ENCODE assay signal across 8 mouse cellular contexts in genomic region chr2:33878437-33878836, GRCm38 (mm10). TPM values are rescaled to one million over a fixed set of nuclear protein-coding genes. Genes with fewer than 3 reads are reported as not detected.
A peak's percentile ranks its signal among the peaks of the same experiment; 100 is the strongest.
DNase-seq lines count a peak whose midpoint lies in the region; ATAC-seq lines count a peak whose summit lies in the region.

No protein-coding gene starts in this region.

- 41% methylated on average over 11 of the region's 11 CpGs for WGBS in heart, embryonic 16.5 days
- 15% methylated on average over 11 of the region's 11 CpGs for WGBS in hindbrain, embryonic 13.5 days
- WGBS in neural tube, embryonic 12.5 days = 15% methylated on average over 11 of the region's 11 CpGs

- H3K4me3 ChIP-seq in heart, embryonic 16.5 days (ENCODE audit: low read length) = no peak overlapping the region
- no peak overlapping the region for H3K4me3 ChIP-seq in hindbrain, embryonic 13.5 days
- H3K4me3 ChIP-seq in neural tube, embryonic 12.5 days = no peak overlapping the region

- H3K36me3 ChIP-seq in heart, embryonic 16.5 days (ENCODE audit: control insufficient read depth, insufficient read depth) = no peaks in the 10 kb centered on the region; the same call in 1 of the 2 replicates
- H3K36me3 ChIP-seq in hindbrain, embryonic 13.5 days = peaks cover 9% of the 10 kb centered on the region
- H3K36me3 ChIP-seq in neural tube, embryonic 12.5 days = peaks cover 12% of the 10 kb centered on the region

- H3K27ac ChIP-seq in heart, embryonic 16.5 days (ENCODE audit: low read length) = peak overlapping the region; percentile 68
- H3K27ac ChIP-seq in hindbrain, embryonic 13.5 days = peak overlapping the region; percentile 99
- H3K27ac ChIP-seq in neural tube, embryonic 12.5 days = peak overlapping the region; percentile 96

- no peaks in the 10 kb centered on the region for H3K27me3 ChIP-seq in heart, embryonic 16.5 days (ENCODE audit: control insufficient read depth, insufficient read depth, low read length)
- no peaks in the 10 kb centered on the region for H3K27me3 ChIP-seq in hindbrain, embryonic 13.5 days
- no peaks in the 10 kb centered on the region for H3K27me3 ChIP-seq in neural tube, embryonic 12.5 days (replicated peaks)

- ATAC-seq in heart, embryonic 16.5 days (replicated peaks; ENCODE audit: extremely low read depth, insufficient read depth, low FRiP score) = no peak; the same call in 1 of the 2 replicates
- ATAC-seq in activated CD4-positive, CD25-positive, alpha-beta regulatory T cell, adult 4 months = peak; percentile 19
- no peak for ATAC-seq in hindbrain, embryonic 13.5 days (ENCODE audit: low FRiP score)
- no peak for ATAC-seq in neural tube, embryonic 12.5 days (ENCODE audit: low FRiP score, low read depth)

- peaks cover 26% of the 10 kb centered on the region for H3K4me1 ChIP-seq in heart, embryonic 16.5 days (ENCODE audit: control insufficient read depth, insufficient read depth, low read length)
- H3K4me1 ChIP-seq in hindbrain, embryonic 13.5 days (replicated peaks) = peaks cover 94% of the 10 kb centered on the region
- H3K4me1 ChIP-seq in neural tube, embryonic 12.5 days = peaks cover 68% of the 10 kb centered on the region

- peak overlapping the region; percentile 34; the same call in 1 of the 2 replicates for H3K9ac ChIP-seq in heart, embryonic 16.5 days (ENCODE audit: low read length)
- H3K9ac ChIP-seq in hindbrain, embryonic 13.5 days = peak overlapping the region; percentile 55; the same call in 1 of the 2 replicates
- 0 out of 2 replicates have a peak overlapping the region, but pooled peaks have one; percentile 13 for H3K9ac ChIP-seq in neural tube, embryonic 12.5 days

- DNase-seq in heart, adult 8-10 months (ENCODE audit: low spot score) = no peak
- no peak for DNase-seq in frontal cortex, postnatal 25 days (ENCODE audit: low spot score in 2 of 2)
- no peak for DNase-seq in layer of hippocampus, adult 18-20 months (ENCODE audit: low spot score in 2 of 2)
- DNase-seq in layer of hippocampus, postnatal 36 days = no peak

- no peak overlapping the region for H3K4me2 ChIP-seq in heart, embryonic 16.5 days (ENCODE audit: low read depth, low read length)
- H3K4me2 ChIP-seq in hindbrain, embryonic 13.5 days = peak overlapping the region; percentile 7
- peak overlapping the region; percentile 24 for H3K4me2 ChIP-seq in neural tube, embryonic 12.5 days (replicated peaks)

- H3K9me3 ChIP-seq in heart, embryonic 16.5 days (replicated peaks; ENCODE audit: control insufficient read depth, low read length) = no peaks in the 10 kb centered on the region
- no peaks in the 10 kb centered on the region for H3K9me3 ChIP-seq in hindbrain, embryonic 13.5 days
- no peaks in the 10 kb centered on the region for H3K9me3 ChIP-seq in neural tube, embryonic 12.5 days

RNA-seq across cellular contexts. Expression of gene Mvb12b, which starts 9.3 kb away (rescaled TPM):
- polyA plus RNA-seq in heart, embryonic 16.5 days (2015; fragmentation: Nextera tagmentation; extraction: Ambion mirVana) = 10.1 and 10.9 TPM in 2 replicates
- 10 to 100 TPM; 20.2 to 24.5 (median 21.0) TPM for total RNA-seq in heart, adult 8-10 months (2022)
- polyA plus RNA-seq in activated CD4-positive, CD25-positive, alpha-beta regulatory T cell, adult 4 months (2017; shearing (Covaris generic)) = 1 to 10 TPM; 1.4 to 2.3 TPM
- 60.9 and 65.0 TPM in 2 replicates for polyA plus RNA-seq in hindbrain, embryonic 13.5 days (2015; fragmentation: Nextera tagmentation; extraction: Ambion mirVana)
- polyA plus RNA-seq in neural tube, embryonic 12.5 days (2016; fragmentation: Nextera tagmentation; extraction: Ambion mirVana) = 57.8 and 65.5 TPM in 2 replicates
- total RNA-seq in layer of hippocampus, adult 18-20 months (2021) = 10 to 100 TPM; 84.3 to 89.0 TPM
- 10 to 100 TPM; 91.3 to 91.5 TPM for total RNA-seq in layer of hippocampus, postnatal 36 days (2021)
